Mouse (Mus musculus) E14TG2a.4 (cell line): ENCODE results near the gene Plscr3.

Experiments used
- CTCF ChIP-seq: conservative IDR thresholded peaks from 2 replicates; pipeline ENCODE4 v1.5.1; 2014; ENCODE audit warnings: low read length
- NANOG ChIP-seq: IDR thresholded peaks from 2 replicates; pipeline ENCODE4 v1.6.1; 2014; ENCODE audit warnings: borderline replicate concordance, low read length, mixed read lengths
- POU5F1 ChIP-seq: IDR thresholded peaks from 2 replicates; pipeline ENCODE4 v1.6.1; 2014; ENCODE audit warnings: low read length, borderline replicate concordance

- TF ChIP-seq CTCF (peak; percentile 63), POU5F1 (no peak), NANOG (no peak)
These were observed 34.3 kb downstream of the Plscr3 start for GRCm38 (mm10) chr11:69880506-69880852.
